Mouse (Mus musculus) CH12.LX (cell line): ENCODE results near the gene Hebp1. TPM values are rescaled to one million over a fixed set of nuclear protein-coding genes. Genes with fewer than 3 reads are reported as not detected.

Experiments used
- DNase-seq: peaks from one replicate; pipeline ENCODE4 v3.0.0-alpha.2; 2013; ENCODE audit errors: extremely low read depth
- H3K27ac ChIP-seq: 2 replicates; pipeline ENCODE4 v1.5.1; 2012; ENCODE audit warnings: low read depth, mild to moderate bottlenecking, control low read depth, moderate library complexity; ENCODE audit not compliant: insufficient read depth
- H3K27me3 ChIP-seq: replicated peaks from 2 replicates; pipeline ENCODE3; 2012; ENCODE audit warnings: inconsistent platforms
- H3K36me3 ChIP-seq, 2 experiments: replicated peaks in 1 of 2; 2 replicates each; pipeline versions ENCODE3 to v1.6.1; 2012; ENCODE audit warnings: inconsistent platforms in 1 of 2, low read length in 1 of 2, mild to moderate bottlenecking in 1 of 2, mixed read lengths in 1 of 2, moderate library complexity in 1 of 2; ENCODE audit not compliant: control insufficient read depth in 1 of 2, insufficient read depth in 1 of 2
- H3K4me1 ChIP-seq, 2 experiments: 2 replicates each; pipeline ENCODE4 v1.6.1; 2012; ENCODE audit warnings: inconsistent platforms in 1 of 2, moderate library complexity in 1 of 2; ENCODE audit not compliant: insufficient read depth in 2 of 2, control insufficient read depth in 1 of 2
- H3K4me2 ChIP-seq: 2 replicates; pipeline ENCODE4 v1.6.1; 2012; ENCODE audit warnings: low read depth, mild to moderate bottlenecking, control low read depth; ENCODE audit not compliant: poor library complexity, insufficient read depth, severe bottlenecking
- H3K4me3 ChIP-seq, 3 experiments: fragments of 150-350 bp in 1 of 3; sonication (generic) in 1 of 3; replicated peaks in 1 of 3; 2 replicates each; pipeline versions ENCODE3 to v1.5.1; 2011 to 2012; ENCODE audit warnings: low read depth in 2 of 3, low read length in 2 of 3, mild to moderate bottlenecking in 2 of 3, moderate library complexity in 2 of 3, control low read depth in 1 of 3, improper control_type of control experiment in 1 of 3, inconsistent platforms in 1 of 3, mixed read lengths in 1 of 3; ENCODE audit not compliant: poor library complexity in 1 of 3
- H3K79me2 ChIP-seq: replicated peaks from 2 replicates; pipeline ENCODE4 v1.6.1; 2012; ENCODE audit warnings: mild to moderate bottlenecking, moderate library complexity; ENCODE audit not compliant: control insufficient read depth, poor library complexity, insufficient read depth, severe bottlenecking; ENCODE audit errors: extremely low read depth
- H3K9ac ChIP-seq: 2 replicates; pipeline ENCODE4 v1.6.1; 2012; ENCODE audit warnings: low read depth, mild to moderate bottlenecking, control low read depth, moderate library complexity; ENCODE audit not compliant: insufficient read depth
- H3K9me3 ChIP-seq: replicated peaks from 2 replicates; pipeline ENCODE3; 2012; ENCODE audit warnings: low read length, inconsistent platforms, mixed read lengths
- CHD2 ChIP-seq: IDR thresholded peaks from 2 replicates; pipeline ENCODE4 v1.6.1; 2011; ENCODE audit warnings: low read length, improper control_type of control experiment
- E2F4 ChIP-seq: IDR thresholded peaks from 2 replicates; pipeline ENCODE4 v1.6.1; 2011; ENCODE audit warnings: low read depth, low read length, improper control_type of control experiment; ENCODE audit not compliant: insufficient replicate concordance
- EP300 ChIP-seq: IDR thresholded peaks from 2 replicates; pipeline ENCODE4 v1.6.1; 2011; ENCODE audit warnings: low read length, improper control_type of control experiment
- ETS1 ChIP-seq: conservative IDR thresholded peaks from 2 replicates; pipeline ENCODE4 v1.6.1; 2012; ENCODE audit warnings: low read depth, mild to moderate bottlenecking, inconsistent platforms, low read length, improper control_type of control experiment, moderate library complexity
- GABPA ChIP-seq: IDR thresholded peaks from 2 replicates; pipeline ENCODE4 v1.6.1; 2012; ENCODE audit warnings: low read depth, low read length, improper control_type of control experiment, inconsistent platforms; ENCODE audit not compliant: insufficient replicate concordance
- JUN ChIP-seq: IDR thresholded peaks from 2 replicates; pipeline ENCODE4 v1.6.1; 2011; ENCODE audit warnings: low read depth, mild to moderate bottlenecking, low read length, improper control_type of control experiment, moderate library complexity; ENCODE audit not compliant: insufficient read depth
- MXI1 ChIP-seq: IDR thresholded peaks from 2 replicates; pipeline ENCODE4 v1.6.1; 2011; ENCODE audit warnings: mild to moderate bottlenecking, low read depth, low read length, improper control_type of control experiment
- NRF1 ChIP-seq: IDR thresholded peaks from 2 replicates; pipeline ENCODE4 v1.6.1; 2014; ENCODE audit warnings: low read depth, mild to moderate bottlenecking, inconsistent platforms, low read length, improper control_type of control experiment, moderate library complexity
- PAX5 ChIP-seq: IDR thresholded peaks from 2 replicates; pipeline ENCODE4 v1.6.1; 2012; ENCODE audit warnings: low read length, inconsistent platforms, mixed read lengths
- RAD21 ChIP-seq: IDR thresholded peaks from 2 replicates; pipeline ENCODE4 v1.6.1; 2011; ENCODE audit warnings: low read depth, mild to moderate bottlenecking, low read length, improper control_type of control experiment, moderate library complexity
- RCOR1 ChIP-seq: conservative IDR thresholded peaks from 2 replicates; pipeline ENCODE4 v1.6.1; 2012; ENCODE audit warnings: low read depth, mild to moderate bottlenecking, inconsistent platforms, low read length, improper control_type of control experiment
- TBP ChIP-seq: conservative IDR thresholded peaks from 2 replicates; pipeline ENCODE4 v1.6.1; 2011; ENCODE audit warnings: low read depth, low read length, improper control_type of control experiment
- TCF12 ChIP-seq: IDR thresholded peaks from 2 replicates; pipeline ENCODE4 v1.6.1; 2014; ENCODE audit warnings: low read depth, mild to moderate bottlenecking, inconsistent platforms, low read length, improper control_type of control experiment
- ZC3H11A ChIP-seq: IDR thresholded peaks from 2 replicates; pipeline ENCODE4 v1.6.1; 2012; ENCODE audit warnings: low read depth, mild to moderate bottlenecking, inconsistent platforms, low read length, improper control_type of control experiment
- ZMIZ1 ChIP-seq: IDR thresholded peaks from 2 replicates; pipeline ENCODE4 v1.6.1; 2012; ENCODE audit warnings: low read depth, mild to moderate bottlenecking, inconsistent platforms, low read length, improper control_type of control experiment
- ZNF384 ChIP-seq: IDR thresholded peaks from 2 replicates; pipeline ENCODE4 v1.6.1; 2012; ENCODE audit warnings: low read depth, low read length, improper control_type of control experiment, inconsistent platforms
- dilution Hi-C: fragments of 300-500 bp; cut with MboI; formaldehyde crosslinking; loops from 2 replicates; pipeline ENCODE4 v1.14.3; 2020; ENCODE audit warnings: low sequenced_read_pairs; ENCODE audit not compliant: extremely low pct_unique_long_range_greater_than_20kb, extremely low pct_ligation_motif_present
- in situ Hi-C: fragments of 300-500 bp; cut with MboI; formaldehyde crosslinking; loops from 3 replicates; pipeline ENCODE4 v1.14.3; 2019; ENCODE audit warnings: low sequenced_read_pairs, low pct_ligation_motif_present, low pct_unique_long_range_greater_than_20kb, mixed read lengths
- polyA plus RNA-seq: library from polyadenylated mRNA; unstranded; fragments of >175 nt; gene quantifications from 2 replicates; pipeline ENCODE4 v1.2.1, GENCODE M21; 2012; ENCODE audit warnings: low read depth; ENCODE audit not compliant: insufficient read length
- total RNA-seq, 2 experiments: library from RNA; depleted of rRNA; stranded (reverse); fragments of 300-350 nt in 1 of 2; fragments of >200 nt in 1 of 2; gene quantifications; 2 replicates each; pipeline ENCODE4 v1.2.3; 2012 to 2014

The Hebp1 gene
- total and polyA plus RNA-seq, 3 experiments = not detected

DNA sequence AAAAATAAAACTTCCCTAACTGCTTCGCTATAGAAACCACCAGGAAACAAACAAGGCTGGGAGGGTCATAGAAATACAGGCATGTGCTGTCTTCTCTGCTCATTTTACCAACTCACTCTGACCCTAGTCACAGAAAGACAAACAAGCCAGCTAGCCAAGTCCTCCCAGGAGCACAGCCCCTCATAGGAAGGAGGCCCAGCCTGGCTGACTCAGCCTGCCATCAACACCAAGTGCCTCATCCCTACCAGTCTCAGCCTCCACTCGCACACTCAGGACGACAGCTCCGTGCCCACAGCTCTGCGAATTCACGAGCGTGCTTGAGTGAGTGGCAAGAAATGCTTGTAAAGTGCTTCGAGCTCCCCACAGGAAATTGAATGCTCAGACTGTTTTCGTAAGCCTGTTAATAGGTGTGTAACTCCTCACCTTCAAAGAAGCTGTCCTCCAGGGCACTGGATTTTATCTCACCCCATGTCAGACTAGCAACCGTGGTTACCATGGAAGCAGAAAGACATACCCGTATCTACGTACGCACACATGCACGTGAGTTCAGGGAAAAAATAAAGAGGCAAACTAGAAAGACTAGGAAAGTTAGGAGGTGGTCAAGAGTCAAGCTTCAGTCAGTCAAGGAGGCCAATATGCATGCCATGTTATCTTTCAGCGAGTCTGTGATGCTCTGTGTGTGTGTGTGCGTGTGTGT, 56.2 kb downstream of the Hebp1 start:
- Histone ChIP-seq H3K36me3 (no peaks in the 10 kb centered on the region), H3K4me1 (0 out of 4 replicates have a peak, but pooled peaks cover 0 to 2% of the 10 kb centered on the region in 2 experiments), H3K9me3 (no peaks in the 10 kb centered on the region), H3K27me3 (no peaks in the 10 kb centered on the region), H3K4me2 (no peak overlapping the region), H3K9ac (no peak overlapping the region), H3K27ac (no peak overlapping the region), H3K4me3 (no peak overlapping the region), H3K79me2 (no peaks in the 10 kb centered on the region)
- in situ Hi-C loops (loop anchor here (10.0 kb wide), 1 partner anchor 57 kb away; no protein-coding TSS in a partner anchor), dilution Hi-C loops (no loop called here)
- TF ChIP-seq E2F4 (no peak), JUN (no peak), ZC3H11A (no peak), TBP (no peak), TCF12 (no peak), ETS1 (no peak), ZNF384 (no peak), EP300 (no peak), PAX5 (no peak), MXI1 (no peak), NRF1 (no peak), CHD2 (no peak), RCOR1 (no peak), ZMIZ1 (no peak), RAD21 (no peak)
- DNase-seq = no peak

DNA sequence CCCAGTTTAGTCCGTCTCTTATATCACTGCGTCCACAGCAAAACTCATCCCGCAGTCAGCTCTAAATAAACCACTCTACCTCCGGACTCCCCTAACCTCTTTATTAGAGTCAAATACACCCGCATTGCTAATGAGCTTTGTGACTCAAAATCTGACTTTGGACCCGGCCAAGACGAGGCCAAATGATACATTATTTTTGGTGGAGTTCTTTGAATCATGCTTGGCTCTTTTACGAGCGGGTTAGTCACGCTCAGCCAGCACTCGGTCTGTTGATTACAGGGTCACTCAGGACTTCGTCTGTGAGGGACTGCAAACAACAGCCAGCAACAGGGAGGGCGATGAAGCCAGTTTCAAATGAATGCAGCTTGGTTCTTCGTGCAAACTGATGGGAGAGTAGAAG, 59.1 kb downstream of the Hebp1 start:
- in situ Hi-C loops (no loop called here), dilution Hi-C loops (no loop called here)
- no peaks in the 10 kb centered on the region for H3K27me3 ChIP-seq
- no peaks in the 10 kb centered on the region for H3K9me3 ChIP-seq
- H3K4me3 ChIP-seq = no peak overlapping the region
- no peaks in the 10 kb centered on the region for H3K79me2 ChIP-seq
- no peak for DNase-seq
- H3K9ac ChIP-seq = no peak overlapping the region
- H3K4me1 ChIP-seq = 0 out of 4 replicates have a peak, but pooled peaks cover 0 to 2% of the 10 kb centered on the region in 2 experiments
- no peaks in the 10 kb centered on the region for H3K36me3 ChIP-seq
- no peak for TF ChIP-seq GABPA
- no peak overlapping the region for H3K4me2 ChIP-seq
- H3K27ac ChIP-seq = no peak overlapping the region
